Mouse (Mus musculus): ENCODE data around the gene Slit3. TPM values are rescaled to one million over a fixed set of nuclear protein-coding genes. Genes with fewer than 3 reads are reported as not detected.

The Slit3 gene
- 10 to 100 TPM; 31.5 to 47.6 TPM for total RNA-seq (2021)
- long read RNA-seq, experiment 1, partial matches to known transcripts, result 5 of 8 reads
- long read RNA-seq, experiment 1, other reads (novel, unspliced or antisense), result 3 of 8 reads
- long read RNA-seq, experiment 2, partial matches to known transcripts, result 18 of 19 reads
- long read RNA-seq, experiment 2, other reads (novel, unspliced or antisense), result 1 of 19 reads

DNA sequence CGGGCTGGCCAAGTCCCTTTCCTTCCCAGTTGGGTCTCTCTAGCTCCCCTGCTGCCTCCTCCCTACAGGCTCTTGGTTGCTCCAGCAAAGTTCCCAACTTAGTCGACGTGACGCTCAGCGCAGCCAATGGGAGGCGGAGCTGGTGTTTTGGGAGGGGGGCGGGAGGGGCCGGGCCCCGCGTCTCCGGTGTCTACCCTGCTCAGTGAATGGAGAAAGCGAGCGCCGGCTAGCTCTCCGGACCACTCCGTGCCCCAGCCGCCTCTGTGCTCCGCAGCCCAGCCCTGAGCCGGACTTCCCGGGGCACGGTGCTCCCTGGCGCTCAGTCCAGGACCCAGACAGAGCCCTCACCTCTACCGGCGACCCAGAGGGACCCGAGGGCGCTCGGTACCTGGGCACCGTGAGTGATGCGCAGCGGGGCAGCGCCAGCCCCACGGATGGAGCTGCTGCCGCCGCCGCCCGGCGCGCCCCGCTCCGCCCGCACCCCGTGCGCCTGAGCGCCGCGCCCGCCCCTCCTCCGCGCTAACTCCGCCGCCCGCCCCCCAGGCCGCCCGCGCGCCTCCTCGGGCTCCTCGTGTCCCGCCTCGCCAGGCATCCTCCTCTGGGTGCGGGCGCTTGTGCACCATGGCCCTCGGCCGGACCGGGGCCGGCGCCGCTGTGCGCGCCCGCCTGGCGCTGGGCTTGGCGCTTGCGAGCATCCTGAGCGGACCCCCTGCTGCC is at the start of gene Slit3:
TSS of gene Slit3 (plus strand) at position 331 of the 717 bp plus-strand sequence.
- peak; percentile 58 to 65 for DNase-seq (ENCODE audit: low spot score in 2 of 2)

DNA sequence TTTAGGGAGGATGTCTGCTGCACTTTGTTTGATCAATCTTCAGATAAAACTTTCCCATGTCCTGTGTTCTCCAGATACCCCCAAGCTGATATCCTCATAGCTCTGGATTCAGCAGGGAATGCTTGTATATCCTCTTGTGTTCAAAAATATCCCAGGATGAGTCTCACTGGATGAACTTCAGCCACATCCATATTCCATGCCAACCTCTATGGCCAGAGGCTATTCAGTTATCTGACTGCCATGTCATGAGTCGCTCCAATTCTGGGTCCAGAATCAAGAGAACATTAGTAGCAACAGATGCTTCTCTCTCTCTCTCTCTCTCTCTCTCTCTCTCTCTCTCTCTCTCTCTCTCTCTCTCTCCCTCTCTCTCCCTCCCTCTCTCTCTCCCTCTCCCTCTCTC is 49.6 kb upstream of the Slit3 start:
- DNase-seq (ENCODE audit: low spot score in 2 of 2), result no peak

DNA sequence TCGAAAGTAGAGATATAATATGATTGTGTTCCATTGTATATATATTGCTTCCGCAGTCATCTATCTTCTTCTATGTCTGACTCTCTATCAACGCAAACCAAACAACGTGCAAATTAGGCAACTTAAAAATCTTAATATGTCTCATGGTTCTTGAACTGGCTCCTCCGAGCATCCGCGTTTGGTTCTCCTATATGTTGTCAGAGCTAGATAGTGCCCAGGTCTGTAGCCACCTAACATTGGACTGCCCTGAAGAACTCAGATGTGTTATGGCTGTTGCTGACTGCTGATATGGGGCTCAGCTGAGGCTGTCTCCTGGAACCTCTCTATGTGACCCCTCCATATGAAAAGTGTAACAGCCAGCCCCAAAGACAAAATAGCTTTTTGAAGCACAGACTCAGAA is 45.6 kb upstream of the Slit3 start:
- DNase-seq (ENCODE audit: low spot score in 2 of 2), result no peak

DNA sequence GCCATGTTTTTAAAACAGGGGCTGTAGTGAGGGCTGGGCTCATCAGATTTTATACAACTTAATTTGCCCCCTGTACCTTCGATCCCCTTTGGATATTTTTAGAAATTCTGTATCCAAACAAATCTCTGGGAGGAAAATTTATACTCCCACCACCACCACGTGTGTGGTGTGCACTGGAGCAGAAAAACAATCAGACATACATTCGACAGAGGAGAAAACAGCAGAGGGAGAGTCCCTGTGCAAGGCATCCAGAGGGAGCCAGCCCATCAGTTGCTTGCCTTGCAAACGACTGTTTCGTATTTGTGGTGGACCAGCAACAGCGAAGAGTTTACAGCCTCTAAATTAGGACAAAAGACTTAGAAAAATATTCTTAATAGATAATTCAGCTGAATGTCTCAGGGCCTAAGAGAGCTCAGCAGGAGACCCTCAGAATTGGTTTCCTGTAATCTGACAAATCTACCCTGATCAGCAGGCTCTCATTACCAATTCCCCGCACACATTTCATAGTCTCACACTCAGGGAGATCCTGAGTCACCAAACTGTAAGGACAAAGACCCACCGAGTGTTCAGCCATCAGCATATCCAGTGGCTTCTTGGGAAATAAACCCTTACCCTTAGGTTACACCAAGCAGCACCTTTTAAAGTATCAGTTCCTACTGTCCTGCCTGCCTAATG is 40.4 kb upstream of the Slit3 start:
- DNase-seq (ENCODE audit: low spot score in 2 of 2), result no peak

DNA sequence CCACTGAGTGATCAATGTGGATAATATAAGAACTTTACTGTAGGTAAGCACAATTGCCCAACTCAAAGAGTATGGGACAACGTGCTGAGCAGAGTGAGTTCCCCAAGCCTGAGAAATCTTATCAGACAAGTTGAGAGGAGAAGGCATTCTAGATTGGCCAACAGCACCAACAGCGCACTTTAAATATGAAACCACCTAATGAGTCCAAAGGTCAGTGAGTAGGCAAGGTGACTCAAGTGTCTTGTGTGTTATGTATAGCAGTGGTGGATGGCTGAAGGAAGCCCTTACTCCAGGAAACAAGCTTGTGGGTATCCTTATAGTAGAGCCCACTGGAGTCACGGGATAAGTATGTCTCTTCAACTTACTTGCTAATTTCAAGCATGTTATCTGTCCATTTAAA is 38.7 kb upstream of the Slit3 start:
- DNase-seq (ENCODE audit: low spot score in 2 of 2), result no peak

DNA sequence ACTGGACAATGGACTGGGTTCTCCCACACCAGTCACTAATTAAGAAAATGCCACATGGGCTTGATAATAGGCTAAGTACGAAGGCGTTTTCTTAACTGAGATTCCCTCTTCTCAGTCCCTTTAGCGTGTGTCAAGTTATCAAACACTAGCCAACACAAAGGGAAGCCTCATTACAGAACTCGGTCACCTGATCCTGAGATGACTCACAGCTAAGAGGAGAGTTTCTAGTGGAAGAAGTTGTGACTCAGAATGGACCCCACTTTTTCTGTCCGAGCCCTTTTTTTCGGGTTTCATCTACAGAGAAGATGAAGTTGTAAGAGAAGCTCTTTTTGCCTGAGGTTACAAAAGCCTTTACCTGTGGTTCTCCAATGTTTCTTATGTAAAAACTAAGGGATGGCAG is 38.0 kb upstream of the Slit3 start:
- no peak for DNase-seq (ENCODE audit: low spot score in 2 of 2)

DNA sequence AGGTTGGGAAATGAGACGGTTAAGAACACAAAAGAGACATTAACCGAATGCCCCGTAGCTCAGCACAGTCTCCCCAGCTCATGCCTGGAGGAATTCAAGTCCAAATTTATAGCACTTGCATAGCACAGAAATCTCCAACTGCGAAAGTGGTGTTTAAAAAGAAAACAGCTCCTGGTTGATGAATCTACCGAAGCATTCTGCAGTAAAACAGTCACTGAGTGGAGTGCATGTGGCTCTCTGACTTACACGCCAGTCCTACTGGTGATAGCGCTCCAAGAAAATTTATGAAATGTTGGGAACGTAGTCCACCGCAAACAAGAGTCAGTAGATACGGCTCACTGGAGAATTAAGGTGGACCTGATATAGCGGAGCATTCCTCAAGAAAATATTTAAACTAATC is 35.7 kb upstream of the Slit3 start:
- DNase-seq (ENCODE audit: low spot score in 2 of 2), result no peak

DNA sequence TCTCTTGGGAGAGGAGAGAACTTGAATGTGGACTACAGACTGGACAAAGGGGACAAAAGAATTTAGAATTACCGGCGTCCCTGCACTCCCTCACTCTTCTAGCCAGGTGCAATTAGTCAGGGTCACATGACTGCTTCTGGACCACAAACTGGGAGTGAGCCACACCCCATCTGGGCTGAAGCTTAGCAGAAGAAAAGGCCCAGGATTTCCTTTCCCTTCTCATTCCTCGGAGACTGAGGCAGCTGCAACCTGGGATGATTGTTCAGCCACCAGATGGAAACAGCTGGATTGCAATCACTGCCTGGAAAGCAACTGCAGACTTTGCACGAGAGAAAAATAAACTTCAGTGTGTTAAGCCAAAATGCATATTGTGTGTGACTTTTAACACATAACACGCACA is 35.0 kb upstream of the Slit3 start:
- no peak for DNase-seq (ENCODE audit: low spot score in 2 of 2)

DNA sequence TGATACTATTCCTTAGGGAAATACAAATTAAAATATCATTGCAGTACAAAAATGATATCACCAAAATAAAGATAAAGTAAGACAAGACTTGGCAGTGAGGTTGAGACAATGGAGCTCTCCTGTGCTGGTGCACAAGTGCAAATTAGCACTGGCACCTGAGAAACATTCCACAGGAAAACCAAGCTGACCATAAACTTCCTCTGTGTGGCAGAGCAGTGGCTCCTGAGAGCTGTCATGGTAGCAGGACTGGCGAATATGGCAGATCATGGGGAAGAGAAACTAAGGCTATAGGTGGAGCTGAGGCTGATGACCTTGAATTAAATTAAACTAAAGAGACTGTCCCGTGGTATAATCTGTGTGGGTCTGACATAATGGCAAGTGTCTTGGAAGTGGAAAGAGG is 33.6 kb upstream of the Slit3 start:
- DNase-seq (ENCODE audit: low spot score in 2 of 2), result no peak

DNA sequence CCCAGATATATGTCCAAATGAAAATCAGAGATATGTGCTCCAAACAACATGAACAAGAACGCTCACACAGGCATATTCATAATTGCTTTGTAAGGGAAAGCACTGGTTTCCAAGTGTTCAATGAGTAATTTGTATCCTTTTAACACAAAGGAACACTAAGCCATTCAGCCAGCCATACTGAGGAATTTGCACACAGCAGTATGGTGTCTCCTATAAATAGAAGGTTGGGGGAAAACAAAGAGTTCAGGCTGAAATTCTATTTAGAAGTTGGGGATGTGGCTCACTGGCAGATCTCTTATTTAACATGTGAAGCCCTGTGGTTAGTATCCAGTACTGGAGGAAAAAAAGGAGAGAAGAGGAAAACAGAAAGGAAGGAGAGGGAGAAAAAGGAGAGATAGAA is 32.9 kb upstream of the Slit3 start:
- DNase-seq (ENCODE audit: low spot score in 2 of 2), result no peak

DNA sequence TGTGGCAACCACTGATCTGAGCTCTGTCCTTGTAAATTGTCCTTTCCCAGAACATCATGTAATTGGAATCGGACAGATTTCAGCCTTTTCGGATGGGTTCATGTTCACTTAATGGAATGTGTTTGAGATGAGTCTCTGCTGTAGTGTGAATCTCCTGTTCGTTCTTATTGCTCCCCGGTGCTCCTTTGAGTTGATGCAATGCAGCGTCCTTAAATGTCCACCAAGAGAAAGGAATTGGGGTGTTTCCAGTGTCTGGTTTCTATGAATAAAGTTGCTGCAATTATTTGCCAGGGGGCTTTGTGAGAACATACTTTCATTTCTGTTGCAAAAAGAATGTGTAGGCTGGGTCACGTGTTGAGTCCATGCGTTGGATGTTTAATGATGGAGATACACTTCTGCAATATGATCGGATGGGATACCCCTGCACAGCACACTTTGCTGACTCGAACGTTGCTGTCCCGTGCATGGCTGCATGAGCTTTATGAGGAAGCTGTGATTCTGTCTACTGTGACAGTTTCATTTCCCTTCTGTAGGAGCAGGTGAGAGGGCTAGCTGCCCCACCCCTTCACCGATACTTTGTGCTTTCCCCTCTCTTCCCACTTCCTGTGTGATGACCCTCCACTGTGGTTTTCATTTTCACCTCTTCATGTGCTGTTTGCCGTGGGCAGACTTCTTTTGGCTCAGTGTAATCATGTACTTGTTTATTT is 30.2 kb upstream of the Slit3 start:
- no peak for DNase-seq (ENCODE audit: low spot score in 2 of 2)

DNA sequence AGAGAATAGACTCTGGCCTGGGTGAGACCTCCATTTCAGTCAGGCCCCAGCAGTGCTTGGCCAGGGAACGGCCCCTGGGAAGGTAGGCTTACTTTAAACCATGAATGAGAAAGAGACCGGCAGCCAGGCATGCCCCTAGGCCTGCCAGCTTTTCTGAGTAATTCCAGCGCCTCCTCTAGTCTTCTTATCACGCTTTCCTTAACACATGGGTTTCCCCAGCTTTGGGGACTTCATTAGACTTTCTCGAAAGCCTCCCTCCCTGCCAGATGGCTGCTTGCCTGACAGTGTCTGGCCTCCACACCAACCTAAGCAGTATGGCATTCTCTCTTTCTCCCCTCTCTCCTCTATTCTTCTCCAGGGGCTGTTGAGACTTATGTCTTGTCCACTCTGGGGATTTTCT is 24.5 kb upstream of the Slit3 start:
- no peak for DNase-seq (ENCODE audit: low spot score in 2 of 2)

DNA sequence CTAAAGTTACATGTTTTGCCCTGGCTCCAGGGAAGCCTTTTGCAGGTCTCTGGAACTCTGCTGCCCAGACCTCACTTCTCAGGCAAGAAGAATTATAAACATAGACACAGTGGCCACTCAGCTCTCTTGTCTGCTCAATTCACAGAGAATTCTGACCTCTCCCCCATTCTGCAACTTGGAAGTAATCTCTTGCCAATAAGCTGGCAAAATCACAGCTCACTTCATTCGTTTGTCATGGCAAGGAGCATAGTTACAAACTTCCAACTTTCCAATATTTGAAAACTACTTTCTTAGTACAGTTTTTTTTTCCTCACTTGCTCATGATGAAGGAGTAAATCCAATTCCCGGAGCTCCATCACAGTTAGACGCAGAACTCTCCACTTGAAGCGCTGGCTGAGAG is 11.2 kb upstream of the Slit3 start:
- no peak for DNase-seq (ENCODE audit: low spot score in 2 of 2)

DNA sequence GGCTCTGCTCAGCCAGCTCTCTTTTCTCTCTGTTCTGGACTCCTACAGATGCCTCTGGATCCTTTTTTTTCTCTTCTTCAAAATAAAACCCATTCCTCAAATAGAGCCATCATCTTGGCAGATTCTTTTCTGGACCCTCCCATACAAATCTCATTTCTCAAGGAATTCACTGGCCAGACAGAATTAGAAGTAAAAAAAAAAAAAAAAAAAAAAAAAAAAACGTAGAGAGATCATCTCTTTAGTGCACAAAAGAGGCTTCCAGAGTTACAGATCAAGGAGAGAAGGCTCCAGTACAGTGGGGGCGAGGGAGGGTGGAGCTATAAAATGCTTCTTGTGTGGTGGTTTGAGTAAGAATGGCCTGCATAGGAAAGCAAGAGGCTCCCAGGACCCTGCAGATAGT is 10.2 kb upstream of the Slit3 start:
- no peak for DNase-seq (ENCODE audit: low spot score in 2 of 2)

DNA sequence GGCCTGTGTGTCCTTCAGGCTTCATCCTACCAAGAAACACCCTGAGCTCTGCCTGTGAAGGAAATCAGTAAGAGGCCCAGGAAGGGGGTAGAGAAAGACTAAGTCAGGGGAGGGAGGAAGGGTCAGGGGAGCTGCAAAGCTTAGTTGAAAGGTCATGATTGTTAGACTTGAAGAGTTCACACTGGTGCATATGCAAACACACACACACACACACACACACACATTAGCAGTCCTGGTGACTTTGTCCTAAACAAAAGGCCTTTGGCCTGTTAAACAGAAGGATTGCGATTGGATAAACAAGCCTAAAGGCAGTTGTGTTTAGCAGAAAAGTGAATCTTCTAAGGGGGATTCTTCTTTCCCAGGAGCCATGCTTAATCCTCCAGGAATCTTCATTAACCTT is 7.7 kb upstream of the Slit3 start:
- no peak for DNase-seq (ENCODE audit: low spot score in 2 of 2)

DNA sequence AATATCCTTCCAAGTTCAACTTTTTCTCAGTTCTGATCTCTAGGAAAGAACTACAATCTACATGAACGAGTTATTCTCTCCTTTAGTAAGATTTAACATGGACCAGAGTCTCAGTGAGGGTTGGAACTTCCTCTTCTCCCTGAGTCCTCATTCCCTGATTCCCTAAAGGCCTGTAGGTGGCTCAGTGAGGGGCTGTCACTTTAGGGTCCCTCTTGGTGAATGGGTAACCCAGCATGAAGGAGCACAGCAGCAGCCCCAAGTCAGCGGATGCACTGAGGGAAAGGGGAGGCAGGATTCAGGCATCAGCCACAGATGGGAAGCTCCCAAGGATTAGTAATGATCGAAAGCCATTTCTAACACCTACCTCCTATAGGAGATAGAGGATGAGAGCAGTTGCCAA is 4.6 kb upstream of the Slit3 start:
- DNase-seq (ENCODE audit: low spot score in 2 of 2), result no peak

DNA sequence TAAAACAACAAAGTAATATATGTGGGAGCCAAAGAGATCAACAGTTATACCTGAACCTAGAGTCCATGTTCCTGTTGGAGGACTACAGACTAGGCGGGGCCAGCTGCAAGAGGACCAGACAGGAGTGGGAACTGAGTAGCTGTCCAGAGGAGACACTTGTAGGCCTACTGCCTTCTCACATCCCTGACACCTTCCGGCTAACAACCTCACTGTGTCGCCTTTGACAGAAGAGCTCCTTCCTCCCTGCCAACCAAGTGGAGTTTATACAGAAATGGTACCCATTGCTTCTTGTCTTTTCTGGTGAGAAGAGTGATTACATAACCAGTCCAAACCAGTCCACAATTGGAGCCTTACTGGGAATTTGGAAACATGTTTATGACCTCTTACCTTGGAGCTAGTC is 3.2 kb upstream of the Slit3 start:
- no peak for DNase-seq (ENCODE audit: low spot score in 2 of 2)

DNA sequence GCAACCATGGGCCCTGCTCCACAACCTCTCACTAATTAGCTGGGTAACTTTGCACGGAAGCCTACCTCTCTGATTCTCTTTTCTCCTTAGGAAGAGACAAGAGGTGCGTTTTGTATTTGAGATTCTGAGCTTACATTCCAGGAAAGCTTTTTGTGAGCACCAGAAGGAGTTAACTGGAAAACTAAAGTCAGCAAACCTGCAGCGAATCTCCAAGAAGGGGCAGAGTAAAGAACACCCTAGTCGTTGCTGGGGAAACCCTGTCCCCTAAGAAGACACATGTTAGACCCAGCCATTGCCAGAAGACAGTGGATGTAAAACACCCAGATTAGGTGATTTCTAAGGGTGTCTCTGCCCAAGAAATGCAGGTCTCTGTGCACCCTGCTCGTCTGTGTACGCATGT is 2.3 kb upstream of the Slit3 start:
- no peak for DNase-seq (ENCODE audit: low spot score in 2 of 2)

DNA sequence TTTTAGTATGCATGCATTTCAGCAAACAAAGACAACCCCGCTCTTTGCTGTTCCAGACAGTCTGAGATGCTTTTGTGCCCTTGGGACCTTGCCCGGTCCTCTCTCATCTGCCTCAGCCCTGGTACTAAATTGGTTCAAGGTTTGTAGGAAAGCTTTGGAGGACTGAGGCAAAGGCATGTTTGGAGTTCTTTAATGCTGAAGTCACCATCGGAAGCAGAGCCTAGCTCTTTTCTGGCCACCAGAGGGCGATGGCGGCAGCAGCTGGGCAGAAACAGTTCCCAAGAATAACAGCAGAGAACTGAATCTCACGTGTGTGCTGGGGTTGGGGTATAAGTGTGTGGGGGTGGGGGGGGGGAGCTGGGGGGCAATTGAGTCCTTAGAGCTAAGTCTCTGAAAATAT is 1.7 kb upstream of the Slit3 start:
- peak; percentile 77 to 81 for DNase-seq (ENCODE audit: low spot score in 2 of 2)

DNA sequence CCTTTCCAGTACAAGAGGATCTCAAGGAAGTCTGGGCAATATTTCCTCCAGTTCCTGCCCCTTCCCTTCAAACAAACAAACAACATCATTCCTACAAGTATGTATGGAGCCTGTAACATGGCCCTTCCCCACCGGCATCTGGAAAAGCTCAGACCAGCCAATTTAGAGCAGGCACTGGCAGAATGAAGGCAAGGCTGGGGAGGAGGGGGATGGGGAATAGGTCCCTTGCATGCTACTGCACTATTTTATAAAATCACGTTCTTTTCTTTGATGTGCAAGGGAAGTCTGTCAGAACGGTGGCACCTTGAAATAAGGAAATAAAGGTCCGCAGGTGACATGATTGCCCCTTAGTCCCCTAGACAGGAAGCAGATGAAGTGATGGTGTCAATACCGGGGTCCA is 948 bp upstream of the Slit3 start:
- no peak for DNase-seq (ENCODE audit: low spot score in 2 of 2)

DNA sequence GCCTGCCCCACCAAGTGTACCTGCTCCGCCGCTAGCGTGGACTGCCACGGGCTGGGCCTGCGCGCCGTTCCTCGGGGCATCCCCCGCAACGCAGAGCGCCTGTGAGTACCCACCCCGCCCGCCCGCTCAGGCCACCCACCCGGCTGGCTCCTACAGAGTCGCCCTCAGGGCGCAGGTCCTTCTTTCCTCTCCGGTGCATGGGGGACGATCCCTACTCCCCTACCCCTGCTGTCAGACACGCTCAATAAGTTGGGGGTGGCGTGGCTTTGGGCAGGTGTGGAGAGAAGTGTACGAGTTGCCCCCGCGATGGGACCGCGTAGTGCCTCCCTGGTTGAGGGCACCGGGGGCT is 561 bp downstream of the Slit3 start:
- DNase-seq (ENCODE audit: low spot score in 2 of 2), result peak in 1 of 2 experiments; percentile 12
